Mouse (Mus musculus): ENCODE results near the gene Olfr401.
"Not testable (repeated sequence)": the region's sequence is repeated elsewhere in the genome, so short reads cannot be mapped to it uniquely, and the experiment has no call there.

GRCm38 (mm10) chr11:74140001-74140400 is 26.5 kb downstream of the Olfr401 start:
- not testable (repeated sequence) for TF ChIP-seq CTCF (IDR thresholded peaks at IDR 0.05); POLR2A (IDR thresholded peaks at IDR 0.05; ENCODE audit: insufficient read depth, low read depth, low read length); EP300 (IDR thresholded peaks at IDR 0.05; ENCODE audit: insufficient read depth, low read depth, low read length)

Measured in heart, adult 2 months (tissue).